Mouse (Mus musculus) erythroblast, embryonic 14.5 days (primary cell): ENCODE measurements around the gene Ankrd23.

Experiments
- GATA1 ChIP-seq: IDR thresholded peaks from 2 replicates; pipeline ENCODE4 v1.6.1; 2012; ENCODE audit warnings: low read length, inconsistent platforms, mixed read lengths
- TAL1 ChIP-seq: IDR thresholded peaks from 3 replicates; pipeline ENCODE4 v1.6.1; 2012; ENCODE audit warnings: low read length, inconsistent platforms, mixed read lengths

- TF ChIP-seq GATA1 (no peak), TAL1 (no peak)
Observed at GRCm38 (mm10) chr1:36550075-36550863, 13.6 kb upstream of the Ankrd23 start.
